Mouse (Mus musculus) C2C12 (cell line): Measurements from ENCODE around the gene Aox2.

Experiments
- CEBPB ChIP-seq: IDR thresholded peaks from one replicate; pipeline ENCODE4 v1.6.1; 2011; ENCODE audit warnings: low read depth, mild to moderate bottlenecking, control low read depth, moderate library complexity
- CTCF ChIP-seq: IDR thresholded peaks from one replicate; pipeline ENCODE4 v1.5.1; 2011; ENCODE audit not compliant: control insufficient read depth, insufficient read depth, insufficient read length

- TF ChIP-seq CTCF: no peak
- no peak for TF ChIP-seq CEBPB
Observed at GRCm38 (mm10) chr1:58422879-58423278, 144.8 kb downstream of the Aox2 start.
